Mouse (Mus musculus): Measurements from ENCODE around the gene Tspan11. TPM values are rescaled to one million over a fixed set of nuclear protein-coding genes. Genes with fewer than 3 reads are reported as not detected.

The Tspan11 gene
- polyA plus RNA-seq, 1 experiment from 2014 or later = 14.3 TPM

- no peaks in the 10 kb centered on the region for H3K27me3 ChIP-seq (ENCODE audit: control insufficient read depth, insufficient read depth, low read length)
- WGBS = 76% methylated on average over 5 of the region's 5 CpGs
- H3K9ac ChIP-seq (replicated peaks; ENCODE audit: low read length) = no peak overlapping the region
- no peaks in the 10 kb centered on the region for H3K36me3 ChIP-seq (replicated peaks; ENCODE audit: control insufficient read depth, insufficient read depth, low read depth, low read length)
- no peaks in the 10 kb centered on the region for H3K9me3 ChIP-seq (replicated peaks; ENCODE audit: control insufficient read depth, low read length)
- no peak overlapping the region for H3K27ac ChIP-seq (replicated peaks; ENCODE audit: low read depth, low read length)
- DNase-seq (ENCODE audit: low spot score) (no peak), ATAC-seq (replicated peaks; ENCODE audit: insufficient number of reproducible peaks, low FRiP score, low TSS enrichment, low read depth) (no peak)
- no peak overlapping the region for H3K4me2 ChIP-seq (ENCODE audit: low read depth, low read length)
- no peaks in the 10 kb centered on the region for H3K4me1 ChIP-seq (ENCODE audit: control insufficient read depth, insufficient read depth, low read length)
- no peak overlapping the region for H3K4me3 ChIP-seq (ENCODE audit: low read depth, low read length)
These were observed 116.2 kb downstream of the Tspan11 start for GRCm38 (mm10) chr6:128003542-128003941.

Other genes with a start within 250 kb of the Tspan11 start
- 4.6 and 5.8 TPM in 2 replicates for gene Prmt8, start 118.1 kb upstream of the Tspan11 start, polyA plus RNA-seq (2014; fragmentation: Nextera tagmentation; extraction: Ambion mirVana)